In the genomic region with DNA sequence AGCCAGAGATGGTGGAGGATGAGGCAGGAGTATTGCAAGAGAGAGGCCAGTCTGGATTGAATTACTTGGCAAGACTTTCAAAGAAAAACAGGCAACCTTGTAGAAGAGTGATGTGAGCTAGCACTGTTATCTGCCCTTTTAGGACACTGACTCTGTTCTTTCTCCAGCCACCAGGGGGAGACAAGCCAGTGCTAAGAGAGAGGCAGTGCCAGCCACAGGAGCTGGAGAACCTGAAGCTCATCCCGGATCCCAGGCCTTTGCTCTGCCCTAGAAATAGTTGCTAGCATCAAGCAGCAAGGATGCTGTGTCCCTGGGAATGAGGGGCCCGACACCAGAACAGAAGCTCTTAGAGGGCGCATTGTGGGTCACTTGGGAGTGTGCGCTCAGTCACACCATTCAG, we compare ENCODE assay signal across 7 mouse cellular contexts. TPM values are rescaled to one million over a fixed set of nuclear protein-coding genes. Genes with fewer than 3 reads are reported as not detected.
DNase-seq lines count a peak whose midpoint lies in the region; ATAC-seq and TF ChIP-seq lines count a peak whose summit lies in the region.

No protein-coding gene starts in this region.

- H3K36me3 ChIP-seq in forebrain, postnatal 0 days (ENCODE audit: insufficient read depth): peaks cover 25% of the 10 kb centered on the region
- H3K36me3 ChIP-seq in midbrain, embryonic 13.5 days: peaks cover 50% of the 10 kb centered on the region

- no peaks in the 10 kb centered on the region for H3K9me3 ChIP-seq in forebrain, postnatal 0 days (ENCODE audit: low read length)
- no peaks in the 10 kb centered on the region for H3K9me3 ChIP-seq in midbrain, embryonic 13.5 days

- no peaks in the 10 kb centered on the region for H3K27me3 ChIP-seq in forebrain, postnatal 0 days (ENCODE audit: insufficient read depth, low read length)
- no peaks in the 10 kb centered on the region for H3K27me3 ChIP-seq in midbrain, embryonic 13.5 days

- no peaks in the 10 kb centered on the region for H3K4me1 ChIP-seq in forebrain, postnatal 0 days (ENCODE audit: insufficient read depth)
- H3K4me1 ChIP-seq in midbrain, embryonic 13.5 days (replicated peaks): no peaks in the 10 kb centered on the region

- peak; percentile 95 for TF ChIP-seq CTCF in forebrain, postnatal 0 days (IDR thresholded peaks at IDR 0.05; ENCODE audit: low read depth)

- no peak overlapping the region for H3K4me3 ChIP-seq in forebrain, postnatal 0 days (ENCODE audit: low read depth, low read length)
- H3K4me3 ChIP-seq in midbrain, embryonic 13.5 days (replicated peaks): no peak overlapping the region

- WGBS in forebrain, postnatal 0 days: 71% methylated on average over 4 of the region's 4 CpGs
- WGBS in midbrain, embryonic 13.5 days: 76% methylated on average over 4 of the region's 4 CpGs

- H3K9ac ChIP-seq in forebrain, postnatal 0 days: no peak overlapping the region
- H3K9ac ChIP-seq in midbrain, embryonic 13.5 days (replicated peaks): no peak overlapping the region

- no peak overlapping the region for H3K27ac ChIP-seq in forebrain, postnatal 0 days (ENCODE audit: low read depth, low read length)
- H3K27ac ChIP-seq in midbrain, embryonic 13.5 days: no peak overlapping the region

- H3K4me2 ChIP-seq in forebrain, postnatal 0 days (ENCODE audit: low read depth): no peak overlapping the region
- no peak overlapping the region for H3K4me2 ChIP-seq in midbrain, embryonic 13.5 days (replicated peaks)

- ATAC-seq in forebrain, postnatal 0 days: peak; percentile 94
- ATAC-seq in inflammation-experienced regulatory T-cells, adult 6 months: peak; percentile 65
- ATAC-seq in midbrain, embryonic 13.5 days: peak; percentile 83

- peak; percentile 81 for DNase-seq in ZHBTc4 (ENCODE audit: low read depth, low spot score)
- DNase-seq in cerebellum, adult 18-20 months: peak; percentile 84 to 86
- DNase-seq in forebrain, postnatal 0 days: peak; percentile 85
- DNase-seq in left cerebral cortex, adult 18-20 months (ENCODE audit: low spot score in 2 of 2): peak; percentile 79 to 83
- DNase-seq in spleen, adult 12 weeks (ENCODE audit: low spot score): peak; percentile 8

RNA-seq across cellular contexts. Expression of gene Dnajc27, which starts 25.0 kb away (rescaled TPM):
- 33.8 and 37.4 TPM in 2 replicates for total RNA-seq in forebrain, postnatal 0 days (2014; rRNA removed)
- polyA plus RNA-seq in forebrain, postnatal 0 days (2015; fragmentation: Nextera tagmentation; extraction: Ambion mirVana): 13.1 and 19.2 TPM in 2 replicates
- polyA plus RNA-seq in inflammation-experienced regulatory T-cells, adult 6 months (2017; shearing (Covaris generic)): 1 to 10 TPM; 1.5 to 3.3 (median 2.9) TPM
- 10 to 100 TPM; 96.7 to 97.1 TPM for total RNA-seq in left cerebral cortex, adult 18-20 months (2021)
- polyA plus RNA-seq in midbrain, embryonic 13.5 days (2015; fragmentation: Nextera tagmentation; extraction: Ambion mirVana): 15.0 and 15.4 TPM in 2 replicates

RNA-seq across cellular contexts. Expression of gene Adcy3, which starts 25.5 kb away (rescaled TPM):
- 25.7 and 29.7 TPM in 2 replicates for total RNA-seq in forebrain, postnatal 0 days (2014; rRNA removed)
- polyA plus RNA-seq in forebrain, postnatal 0 days (2015; fragmentation: Nextera tagmentation; extraction: Ambion mirVana): 6.9 and 10.2 TPM in 2 replicates
- polyA plus RNA-seq in inflammation-experienced regulatory T-cells, adult 6 months (2017; shearing (Covaris generic)): 1 to 10 TPM; 2.1 to 5.9 (median 2.9) TPM
- 10 to 100 TPM; 53.5 to 55.5 TPM for total RNA-seq in left cerebral cortex, adult 18-20 months (2021)
- 4.8 and 5.8 TPM in 2 replicates for polyA plus RNA-seq in midbrain, embryonic 13.5 days (2015; fragmentation: Nextera tagmentation; extraction: Ambion mirVana)

Comparison
In these comparisons a context has a peak if more than half of its experiments do, and no peak if none do; other contexts are left out.
1. DNase-seq: peak in every context shown above with its lines; median percentile 85 in cerebellum, adult 18-20 months; 85 in forebrain, postnatal 0 days; 81 in ZHBTc4; 81 in left cerebral cortex, adult 18-20 months; 8 in spleen, adult 12 weeks.